Mouse (Mus musculus): ENCODE data around the gene Lrrc27. TPM values are rescaled to one million over a fixed set of nuclear protein-coding genes. Genes with fewer than 3 reads are reported as not detected.

Gene Lrrc27
- polyA plus RNA-seq, 1 experiment, result 24.2 TPM

DNA sequence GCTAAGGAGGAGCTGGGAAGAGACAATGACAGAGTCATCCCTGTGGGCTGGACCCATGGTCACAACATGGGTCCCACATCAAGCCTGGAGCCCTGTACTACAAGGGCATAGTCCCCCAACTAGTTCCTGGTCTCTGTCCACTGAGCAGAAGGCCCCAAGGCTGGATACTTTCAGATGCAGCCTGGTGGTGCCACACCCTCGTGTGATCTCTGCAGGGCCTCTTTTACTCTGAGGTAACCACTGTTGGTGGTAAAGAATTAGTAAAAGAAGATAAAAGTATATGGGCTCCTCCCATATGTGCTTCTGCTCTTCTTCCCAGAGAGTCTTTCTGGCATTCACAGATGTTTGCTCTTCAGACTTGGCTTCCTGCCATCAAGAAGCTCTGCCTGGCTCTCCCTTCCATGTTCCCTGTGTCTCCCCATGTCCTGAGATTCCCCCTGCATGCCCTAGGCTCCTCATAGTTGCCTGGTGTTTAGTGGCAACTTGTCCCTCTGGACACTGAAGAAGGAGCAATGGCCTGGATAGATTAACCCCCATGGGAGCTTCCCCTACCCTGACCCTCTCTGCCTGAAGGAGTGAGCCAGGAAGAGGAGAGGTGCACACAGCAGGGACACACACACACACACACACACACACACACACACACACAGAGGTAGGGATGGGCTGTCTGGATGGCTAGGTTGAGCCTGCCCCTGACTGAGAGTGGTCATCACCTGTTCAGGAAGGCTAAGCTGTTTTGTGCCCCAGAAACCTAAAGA, 60.0 kb downstream of the Lrrc27 start:
- DNase-seq (ENCODE audit: low read depth), result no peak

DNA sequence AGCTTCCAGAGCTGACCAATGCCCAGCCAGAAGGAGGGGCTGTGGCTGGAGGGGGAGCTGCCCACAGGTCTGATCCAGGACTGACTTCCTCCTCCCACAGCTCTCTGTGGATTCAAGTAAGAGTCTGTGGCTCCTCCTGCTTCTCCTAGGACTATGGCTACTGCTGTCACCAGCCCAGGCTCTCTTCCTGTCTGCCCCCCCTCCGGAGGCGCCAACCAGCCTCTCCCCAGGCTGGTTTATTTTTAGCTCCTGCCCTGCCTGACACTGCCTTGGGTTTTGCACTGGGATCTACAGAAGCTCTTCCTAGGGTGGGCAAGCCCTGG, 60.6 kb downstream of the Lrrc27 start:
- no peak for DNase-seq (ENCODE audit: low read depth)

DNA sequence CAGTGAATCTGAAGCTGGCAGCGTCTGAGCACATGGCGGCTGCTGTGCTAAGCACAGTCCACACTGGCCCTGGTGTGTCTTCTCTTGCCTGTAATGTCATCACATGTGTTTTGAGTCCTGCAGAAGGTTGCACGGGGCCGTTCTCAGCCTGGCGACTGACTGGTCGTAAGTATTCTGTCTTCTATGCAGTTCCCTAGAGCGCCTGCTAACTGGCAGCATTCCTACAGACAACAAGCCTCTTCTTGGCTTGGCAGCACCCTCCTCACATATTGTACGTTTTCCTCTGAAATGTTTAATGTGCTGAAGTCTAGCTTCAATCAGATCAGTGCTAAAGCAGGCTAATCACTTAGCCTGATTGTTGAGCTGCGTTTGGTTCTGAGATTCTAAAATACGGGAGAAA, 62.8 kb downstream of the Lrrc27 start:
- DNase-seq (ENCODE audit: low read depth), result no peak

DNA sequence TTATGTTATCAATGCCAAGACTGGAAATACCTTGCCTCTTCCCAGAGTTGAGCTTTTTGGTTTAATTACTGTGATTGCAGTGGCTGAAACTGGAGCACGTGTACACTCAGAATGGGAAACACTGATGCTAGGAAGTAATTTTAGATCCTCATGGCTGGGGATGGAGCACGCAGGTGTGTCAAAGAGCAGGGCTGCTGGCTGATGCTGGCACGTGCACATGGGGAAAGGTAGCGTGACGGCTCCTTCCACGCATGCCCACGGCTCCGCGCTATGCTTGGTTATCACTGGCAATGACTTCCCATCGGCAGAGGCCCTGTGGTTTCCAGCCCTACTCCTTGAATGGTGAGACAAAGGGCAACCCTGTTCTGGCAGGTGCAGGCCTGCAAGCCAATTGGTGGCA, 63.4 kb downstream of the Lrrc27 start:
- no peak for DNase-seq (ENCODE audit: low read depth)

DNA sequence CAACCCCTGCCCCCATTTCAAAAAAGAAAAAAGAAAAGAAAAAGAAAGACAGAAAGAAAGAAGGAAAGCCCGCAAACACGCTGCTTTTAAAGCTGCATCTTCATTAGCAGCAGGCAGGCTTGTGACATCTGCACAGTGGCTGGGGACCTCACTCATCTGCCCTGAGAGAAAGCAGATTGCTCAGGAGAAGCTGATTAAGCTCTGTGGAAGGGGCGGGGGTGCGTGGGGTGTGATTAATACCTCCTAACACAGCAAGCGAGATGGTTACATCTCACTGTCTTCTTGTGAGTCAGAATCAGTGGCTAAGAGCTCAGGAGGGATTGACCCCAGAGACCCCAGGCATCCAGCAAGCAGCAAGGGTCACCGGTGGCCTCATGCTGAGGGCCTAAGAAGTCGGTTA, 64.7 kb downstream of the Lrrc27 start:
- DNase-seq (ENCODE audit: low read depth), result no peak

DNA sequence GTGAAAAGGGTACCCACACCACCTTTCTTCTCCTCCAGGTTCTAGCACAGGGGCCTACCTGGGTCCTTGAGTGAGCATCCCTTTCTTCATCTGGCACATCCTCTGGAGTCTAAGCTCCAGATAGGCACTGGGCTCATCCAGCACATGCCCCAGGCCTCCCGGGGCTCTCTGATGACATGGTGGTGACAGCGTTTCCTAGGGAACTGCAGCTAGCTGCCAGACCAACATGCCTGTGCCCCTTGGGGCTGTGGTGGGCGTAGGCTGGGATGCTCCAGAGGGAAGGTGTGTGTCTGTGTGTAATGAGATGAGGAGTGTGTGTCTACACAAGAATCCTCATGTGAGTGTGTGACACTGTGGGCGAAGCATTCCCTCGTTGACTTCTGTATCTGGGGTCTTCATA, 66.8 kb downstream of the Lrrc27 start:
- no peak for DNase-seq (ENCODE audit: low read depth)

DNA sequence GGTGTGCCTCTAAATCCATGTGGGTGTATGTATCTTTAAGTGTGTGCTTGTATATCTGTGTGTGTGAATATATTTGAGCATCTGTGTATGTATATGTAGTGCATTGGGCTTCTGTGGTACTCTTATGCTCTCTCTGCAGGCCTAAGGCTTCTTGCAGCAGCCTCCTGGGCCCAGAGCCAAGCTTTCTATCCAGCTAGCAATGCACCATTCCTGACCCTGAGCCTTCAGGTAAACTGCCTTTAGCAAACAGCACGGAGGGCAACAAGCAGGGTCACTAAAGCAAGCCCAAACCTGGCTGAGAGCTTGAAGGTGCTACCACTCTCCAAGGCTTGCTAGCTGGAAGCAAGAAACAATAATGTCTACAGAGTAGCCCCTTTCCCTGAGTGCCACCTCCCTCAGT, 67.3 kb downstream of the Lrrc27 start:
- no peak for DNase-seq (ENCODE audit: low read depth)

DNA sequence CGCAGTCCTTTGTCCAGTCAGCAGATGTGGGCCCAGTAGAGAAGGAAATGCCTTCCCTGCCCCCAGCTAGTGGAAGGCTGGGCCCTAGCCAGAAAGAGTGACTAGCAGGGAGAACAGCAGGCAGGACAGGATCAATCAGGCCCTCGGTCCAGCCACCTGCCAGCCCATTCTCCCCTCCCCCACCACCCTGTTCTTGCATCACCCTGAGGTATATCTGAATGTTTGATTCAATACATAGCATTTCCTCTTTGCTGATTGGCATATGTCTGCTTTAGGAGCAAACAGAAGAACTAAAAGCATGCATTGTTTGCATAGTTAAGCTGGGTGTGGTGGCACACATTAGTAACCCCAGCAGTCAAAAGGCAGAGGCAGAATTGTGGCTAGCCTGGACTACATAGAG, 68.4 kb downstream of the Lrrc27 start:
- no peak for DNase-seq (ENCODE audit: low read depth)

DNA sequence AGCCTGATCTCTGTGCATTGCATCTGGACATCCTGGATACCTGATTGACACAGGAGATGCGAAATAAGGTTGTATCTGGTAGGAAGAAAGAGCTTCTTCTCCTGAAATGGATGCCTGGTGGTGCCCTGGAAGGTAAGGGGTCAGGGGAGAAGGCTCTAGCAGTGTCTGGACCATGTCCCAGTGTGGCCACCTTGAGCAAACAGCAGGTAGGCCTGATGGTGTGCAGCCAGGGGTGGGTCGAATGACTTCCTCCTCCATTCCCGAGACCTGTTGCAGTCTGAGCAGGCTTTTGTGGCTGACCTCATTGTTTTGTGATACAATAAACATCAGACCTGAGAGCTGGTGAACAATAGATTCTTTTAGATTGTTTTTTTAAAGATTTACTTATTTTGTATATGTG, 69.2 kb downstream of the Lrrc27 start:
- no peak for DNase-seq (ENCODE audit: low read depth)

DNA sequence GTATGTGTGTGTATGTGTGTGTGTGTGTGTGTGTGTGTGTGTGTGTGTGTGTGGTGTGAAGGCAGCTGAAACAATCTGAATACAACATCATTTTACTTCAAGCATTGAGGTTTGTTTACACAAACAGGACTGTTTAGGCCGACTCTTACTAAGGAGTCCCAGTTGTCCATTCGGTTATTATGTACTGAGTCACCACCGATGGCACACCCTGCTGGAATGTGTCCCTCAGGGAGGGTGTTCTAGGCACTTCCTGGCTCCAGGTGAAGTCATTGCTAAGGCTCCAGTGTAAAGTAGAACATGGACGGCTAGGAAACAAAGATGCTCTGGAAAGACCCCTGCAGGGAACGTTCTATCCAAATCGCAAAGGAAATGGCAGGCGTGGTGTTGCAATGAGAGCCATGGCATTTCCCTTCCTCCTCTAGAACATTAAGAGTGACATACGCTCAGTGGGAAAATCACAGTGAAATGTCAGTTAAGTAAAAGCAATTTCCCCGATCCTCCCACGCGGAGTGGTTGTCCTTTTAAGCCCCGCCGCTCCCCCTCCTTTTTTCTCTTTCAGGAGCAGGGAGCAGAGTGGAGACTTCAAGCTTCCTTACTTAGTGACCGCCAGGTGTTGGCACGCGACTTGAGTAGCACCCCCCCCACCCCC, 72.6 kb downstream of the Lrrc27 start:
- DNase-seq (ENCODE audit: low read depth), result no peak

DNA sequence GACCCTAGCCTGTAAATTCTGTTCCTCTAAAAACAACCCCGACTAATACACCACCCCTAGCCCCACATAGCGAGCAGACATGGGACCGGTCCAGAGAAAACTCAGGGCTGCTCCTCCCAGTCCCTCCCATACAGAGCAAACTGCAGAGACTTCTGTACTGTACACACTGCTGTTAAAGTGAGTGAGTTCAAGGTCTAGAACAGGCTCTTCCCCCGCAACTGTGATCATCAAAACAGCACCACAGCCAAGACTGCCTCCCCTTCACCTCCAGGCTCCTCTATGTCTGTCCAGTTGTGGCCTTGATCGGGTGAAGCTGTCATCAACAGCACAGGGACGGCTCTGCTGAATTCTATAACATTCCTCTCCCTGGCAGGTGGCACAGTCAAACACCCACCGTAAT, 75.8 kb downstream of the Lrrc27 start:
- no peak for DNase-seq (ENCODE audit: low read depth)

Other genes with a start within 250 kb of the Lrrc27 start
- 1.1 TPM in 2 replicates for gene Dpysl4, start 127.0 kb upstream of the Lrrc27 start, polyA plus RNA-seq (2012; rRNA removed)
- gene Stk32c, start 319 bp downstream of the Lrrc27 start, polyA plus RNA-seq (2012; rRNA removed), result 6.6 and 9.0 TPM in 2 replicates
- gene Pwwp2b, start 35.5 kb downstream of the Lrrc27 start, polyA plus RNA-seq (2012; rRNA removed), result 15.6 and 18.0 TPM in 2 replicates
- gene Inpp5a, start 176.1 kb downstream of the Lrrc27 start, polyA plus RNA-seq (2012; rRNA removed), result 26.2 and 33.9 TPM in 2 replicates